Comparison of ENCODE assay signal across 9 mouse cellular contexts in the genomic region with DNA sequence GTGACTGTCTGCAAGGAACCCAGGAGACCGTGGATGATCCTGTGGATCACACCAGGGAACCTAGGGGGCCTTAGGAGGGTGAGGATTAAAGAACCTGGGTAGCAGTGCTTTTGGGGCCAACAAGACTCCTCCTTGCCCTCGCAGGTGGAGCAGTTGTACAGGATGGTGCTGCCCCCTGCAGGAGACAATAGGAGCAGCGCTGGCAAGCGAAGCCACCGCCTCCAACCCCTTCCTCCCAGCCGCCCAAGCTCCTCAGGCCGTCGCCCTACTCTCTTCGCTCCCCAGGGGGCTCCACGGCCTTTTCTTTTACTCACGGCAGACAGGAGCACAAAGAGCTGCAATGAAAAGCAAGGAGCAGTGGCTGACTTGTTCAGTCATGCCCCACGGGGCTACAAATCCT. TPM values are rescaled to one million over a fixed set of nuclear protein-coding genes. Genes with fewer than 3 reads are reported as not detected.
DNase-seq lines count a peak whose midpoint lies in the region; ATAC-seq and TF ChIP-seq lines count a peak whose summit lies in the region.
"Had no signal": no experiment of that assay in that cellular context is flagged by ENCODE, and none has a peak within 500 bp of the region (broad histone marks: within the 10 kb centered on the region; RNA-seq: fewer than 3 reads in every experiment).

No protein-coding gene starts in this region.

- intact Hi-C loops in heart, postnatal 25 days (cut with DNase I): loop anchor here (2.0 to 10.0 kb wide), 6 partner anchors 22 to 222 kb away; partner anchors contain the start of genes Senp3, Sox15 and Tnfsf13

- WGBS in forebrain, embryonic 14.5 days: 1% methylated on average over 12 of the region's 12 CpGs
- WGBS in lung, embryonic 16.5 days: 3% methylated on average over 12 of the region's 12 CpGs

- H3K36me3 ChIP-seq in ES-Bruce4 (ENCODE audit: control insufficient read depth, insufficient read depth, low read length, poor library complexity, severe bottlenecking): no peaks in the 10 kb centered on the region
- no peaks in the 10 kb centered on the region for H3K36me3 ChIP-seq in forebrain, embryonic 14.5 days (ENCODE audit: control insufficient read depth, insufficient read depth, low read length)
- H3K36me3 ChIP-seq in lung, embryonic 16.5 days (ENCODE audit: control insufficient read depth, insufficient read depth, low read length): no peaks in the 10 kb centered on the region

- H3K27ac ChIP-seq in ES-Bruce4 (ENCODE audit: insufficient read depth, low read length): peak overlapping the region; percentile 81
- no peak overlapping the region for H3K27ac ChIP-seq in forebrain, embryonic 14.5 days (ENCODE audit: low read depth, low read length)
- peak overlapping the region; percentile 60; the same call in 1 of the 2 replicates for H3K27ac ChIP-seq in layer of hippocampus, adult 2 months
- H3K27ac ChIP-seq in lung, embryonic 16.5 days (ENCODE audit: low read length): peak overlapping the region; percentile 72
- H3K27ac ChIP-seq: macrophage had no signal

- peak; percentile 33; the same call in 1 of the 2 replicates for ATAC-seq in forebrain, embryonic 14.5 days
- ATAC-seq in lung, embryonic 16.5 days (ENCODE audit: low read depth): peak; percentile 16

- TF ChIP-seq EP300 in ES-Bruce4 (IDR thresholded peaks at IDR 0.05; ENCODE audit: insufficient read depth, low read depth, low read length): peak; percentile 59; the same call in 1 of the 2 replicates

- H3K9me3 ChIP-seq in ES-Bruce4 (replicated peaks; ENCODE audit: control insufficient read depth, insufficient read depth, low read length, poor library complexity, severe bottlenecking): no peaks in the 10 kb centered on the region
- no peaks in the 10 kb centered on the region for H3K9me3 ChIP-seq in forebrain, embryonic 14.5 days (replicated peaks; ENCODE audit: control insufficient read depth, low read length)
- no peaks in the 10 kb centered on the region for H3K9me3 ChIP-seq in lung, embryonic 16.5 days (ENCODE audit: control insufficient read depth, low read length)

- peak overlapping the region; percentile 32 for H3K4me3 ChIP-seq in ES-Bruce4 (ENCODE audit: low read depth, low read length)
- H3K4me3 ChIP-seq in forebrain, embryonic 14.5 days (ENCODE audit: low read depth, low read length): no peak overlapping the region
- peak overlapping the region; percentile 9; the same call in 1 of the 2 replicates for H3K4me3 ChIP-seq in layer of hippocampus, adult 2 months
- H3K4me3 ChIP-seq in lung, embryonic 16.5 days (ENCODE audit: low read length): no peak overlapping the region

- H3K27me3 ChIP-seq in ES-Bruce4 (ENCODE audit: control insufficient read depth, insufficient read depth, low read length, poor library complexity, severe bottlenecking): no peaks in the 10 kb centered on the region
- 0 out of 2 replicates have a peak, but pooled peaks cover 7% of the 10 kb centered on the region for H3K27me3 ChIP-seq in forebrain, embryonic 14.5 days (replicated peaks; ENCODE audit: control insufficient read depth, insufficient read depth, low read length)
- no peaks in the 10 kb centered on the region for H3K27me3 ChIP-seq in lung, embryonic 16.5 days (ENCODE audit: control insufficient read depth, insufficient read depth, low read depth, low read length)

- peak overlapping the region; percentile 79 for H3K9ac ChIP-seq in ES-Bruce4 (ENCODE audit: low read depth, poor library complexity, severe bottlenecking)
- H3K9ac ChIP-seq in forebrain, embryonic 14.5 days (ENCODE audit: low read length): 0 out of 2 replicates have a peak overlapping the region, but pooled peaks have one; percentile 13
- 0 out of 2 replicates have a peak overlapping the region, but pooled peaks have one; percentile 13 for H3K9ac ChIP-seq in lung, embryonic 16.5 days (ENCODE audit: low read length)

- peak overlapping the region; percentile 33; the same call in 1 of the 2 replicates for H3K4me2 ChIP-seq in forebrain, embryonic 14.5 days (ENCODE audit: low read length)
- H3K4me2 ChIP-seq in lung, embryonic 16.5 days (ENCODE audit: low read depth, low read length): peak overlapping the region; percentile 36

- DNase-seq in c-Kit-positive CD71-positive TER-119-positive erythroid progenitor cells, embryonic 14.5 days (ENCODE audit: low spot score): peak; percentile 86
- peak; percentile 84 for DNase-seq in forebrain, embryonic 14.5 days (ENCODE audit: low spot score)
- DNase-seq in heart, postnatal 25 days (ENCODE audit: low spot score): peak; percentile 78
- peak; percentile 78 to 85 for DNase-seq in layer of hippocampus, adult 2 months (ENCODE audit: low spot score in 2 of 2)
- peak; percentile 80 for DNase-seq in ovary, postnatal 10 days (ENCODE audit: low spot score)
- DNase-seq in thymus, postnatal 10 days (ENCODE audit: low spot score in 2 of 2): peak; percentile 89 to 96

- no peak for TF ChIP-seq POLR2A in ES-Bruce4 (IDR thresholded peaks at IDR 0.05; ENCODE audit: insufficient read depth, low read length)

- TF ChIP-seq CTCF in ES-Bruce4 (IDR thresholded peaks at IDR 0.05; ENCODE audit: low read depth, low read length): peak; percentile 85
- peak; percentile 92 for TF ChIP-seq CTCF in layer of hippocampus, adult 2 months (conservative IDR thresholded peaks at IDR 0.05)

- peaks cover 1% of the 10 kb centered on the region for H3K4me1 ChIP-seq in ES-Bruce4 (ENCODE audit: control insufficient read depth, insufficient read depth, low read length)
- H3K4me1 ChIP-seq in forebrain, embryonic 14.5 days (ENCODE audit: control insufficient read depth, insufficient read depth, low read length): peaks cover 4% of the 10 kb centered on the region
- peaks cover 49% of the 10 kb centered on the region for H3K4me1 ChIP-seq in lung, embryonic 16.5 days (replicated peaks; ENCODE audit: control insufficient read depth, insufficient read depth, low read length)

RNA-seq across cellular contexts. Expression of gene Tmem95, which starts 1.0 kb away (rescaled TPM):
- not detected in 2 replicates for polyA plus RNA-seq in ES-Bruce4 (2011; ENCODE audit: insufficient read depth, insufficient read length, low read depth, missing spikeins)
- polyA plus RNA-seq in forebrain, embryonic 14.5 days (2014; fragmentation: Nextera tagmentation; extraction: Ambion mirVana): not detected in 2 replicates
- total RNA-seq in heart, postnatal 25 days (2021): not detected
- total RNA-seq in layer of hippocampus, adult 2 months (2021): not detected
- not detected in 2 replicates for polyA plus RNA-seq in lung, embryonic 16.5 days (2015; fragmentation: Nextera tagmentation; extraction: Ambion mirVana)
- polyA plus RNA-seq: macrophage had no signal

RNA-seq across cellular contexts. Expression of gene Kctd11, which starts 4.3 kb away (rescaled TPM):
- polyA plus RNA-seq in ES-Bruce4 (2011; ENCODE audit: insufficient read depth, insufficient read length, low read depth, missing spikeins): 5.2 and 6.3 TPM in 2 replicates
- polyA plus RNA-seq in forebrain, embryonic 14.5 days (2014; fragmentation: Nextera tagmentation; extraction: Ambion mirVana): 1.1 and 1.2 TPM in 2 replicates
- total RNA-seq in heart, postnatal 25 days (2021): 1 to 10 TPM; 2.5 to 3.5 TPM
- 1 to 10 TPM; 1.3 to 1.4 TPM for total RNA-seq in layer of hippocampus, adult 2 months (2021)
- 10.9 and 11.4 TPM in 2 replicates for polyA plus RNA-seq in lung, embryonic 16.5 days (2015; fragmentation: Nextera tagmentation; extraction: Ambion mirVana)

RNA-seq across cellular contexts. Expression of gene Tnk1, which starts 18.3 kb away (rescaled TPM):
- 15.6 and 19.6 TPM in 2 replicates for polyA plus RNA-seq in ES-Bruce4 (2011; ENCODE audit: insufficient read depth, insufficient read length, low read depth, missing spikeins)
- 0.32 TPM in 1 of 2 replicates, not detected in the other for polyA plus RNA-seq in forebrain, embryonic 14.5 days (2014; fragmentation: Nextera tagmentation; extraction: Ambion mirVana)
- under 1 TPM in 1 of 2 experiments, not detected in 1; 0.14 TPM for total RNA-seq in heart, postnatal 25 days (2021)
- not detected for total RNA-seq in layer of hippocampus, adult 2 months (2021)
- polyA plus RNA-seq in lung, embryonic 16.5 days (2015; fragmentation: Nextera tagmentation; extraction: Ambion mirVana): 10.8 and 11.8 TPM in 2 replicates
- polyA plus RNA-seq: macrophage had no signal

RNA-seq across cellular contexts. Expression of gene Acap1, which starts 18.5 kb away (rescaled TPM):
- 1.5 and 2.3 TPM in 2 replicates for polyA plus RNA-seq in ES-Bruce4 (2011; ENCODE audit: insufficient read depth, insufficient read length, low read depth, missing spikeins)
- 0.10 and 0.17 TPM in 2 replicates for polyA plus RNA-seq in forebrain, embryonic 14.5 days (2014; fragmentation: Nextera tagmentation; extraction: Ambion mirVana)
- 1 to 10 TPM in 1 of 2 experiments, under 1 TPM in 1; 0.88 to 1.1 TPM for total RNA-seq in heart, postnatal 25 days (2021)
- total RNA-seq in layer of hippocampus, adult 2 months (2021): not detected
- 2.1 and 3.8 TPM in 2 replicates for polyA plus RNA-seq in lung, embryonic 16.5 days (2015; fragmentation: Nextera tagmentation; extraction: Ambion mirVana)

RNA-seq across cellular contexts. Expression of gene 2810408A11Rik, which starts 23.9 kb away (rescaled TPM):
- 11.6 and 13.1 TPM in 2 replicates for polyA plus RNA-seq in ES-Bruce4 (2011; ENCODE audit: insufficient read depth, insufficient read length, low read depth, missing spikeins)
- polyA plus RNA-seq in forebrain, embryonic 14.5 days (2014; fragmentation: Nextera tagmentation; extraction: Ambion mirVana): 15.0 and 18.6 TPM in 2 replicates
- under 1 TPM; 0.17 to 0.23 TPM for total RNA-seq in heart, postnatal 25 days (2021)
- total RNA-seq in layer of hippocampus, adult 2 months (2021): 1 to 10 TPM in 1 of 2 experiments, under 1 TPM in 1; 0.64 to 1.0 TPM
- polyA plus RNA-seq in lung, embryonic 16.5 days (2015; fragmentation: Nextera tagmentation; extraction: Ambion mirVana): 7.9 and 8.6 TPM in 2 replicates
- polyA plus RNA-seq: macrophage had no signal

Comparison
In these comparisons a context has a peak if more than half of its experiments do, and no peak if none do; other contexts are left out.
1. H3K4me3 ChIP-seq: peak in ES-Bruce4 (single experiment) and layer of hippocampus, adult 2 months (single experiment); none in forebrain, embryonic 14.5 days (single experiment) and lung, embryonic 16.5 days (single experiment).
2. H3K9ac ChIP-seq: peak in every context shown above with its lines; median percentile 79 in ES-Bruce4; 13 in forebrain, embryonic 14.5 days; 13 in lung, embryonic 16.5 days.
3. Peak in every context shown above with its lines, with median percentiles within 50 percentile points of each other: DNase-seq.